Mouse (Mus musculus) testis, postnatal 10 days (tissue): ENCODE measurements around the gene Gm9945.

Experiments used
- DNase-seq: peaks from one replicate; pipeline ENCODE4 v3.0.0; 2021; ENCODE audit warnings: low spot score

Gm9945 gene

GRCm38 (mm10) chr11:53461727-53462126 is 18.2 kb upstream of the Gm9945 start:
- DNase-seq, result no peak

DNA sequence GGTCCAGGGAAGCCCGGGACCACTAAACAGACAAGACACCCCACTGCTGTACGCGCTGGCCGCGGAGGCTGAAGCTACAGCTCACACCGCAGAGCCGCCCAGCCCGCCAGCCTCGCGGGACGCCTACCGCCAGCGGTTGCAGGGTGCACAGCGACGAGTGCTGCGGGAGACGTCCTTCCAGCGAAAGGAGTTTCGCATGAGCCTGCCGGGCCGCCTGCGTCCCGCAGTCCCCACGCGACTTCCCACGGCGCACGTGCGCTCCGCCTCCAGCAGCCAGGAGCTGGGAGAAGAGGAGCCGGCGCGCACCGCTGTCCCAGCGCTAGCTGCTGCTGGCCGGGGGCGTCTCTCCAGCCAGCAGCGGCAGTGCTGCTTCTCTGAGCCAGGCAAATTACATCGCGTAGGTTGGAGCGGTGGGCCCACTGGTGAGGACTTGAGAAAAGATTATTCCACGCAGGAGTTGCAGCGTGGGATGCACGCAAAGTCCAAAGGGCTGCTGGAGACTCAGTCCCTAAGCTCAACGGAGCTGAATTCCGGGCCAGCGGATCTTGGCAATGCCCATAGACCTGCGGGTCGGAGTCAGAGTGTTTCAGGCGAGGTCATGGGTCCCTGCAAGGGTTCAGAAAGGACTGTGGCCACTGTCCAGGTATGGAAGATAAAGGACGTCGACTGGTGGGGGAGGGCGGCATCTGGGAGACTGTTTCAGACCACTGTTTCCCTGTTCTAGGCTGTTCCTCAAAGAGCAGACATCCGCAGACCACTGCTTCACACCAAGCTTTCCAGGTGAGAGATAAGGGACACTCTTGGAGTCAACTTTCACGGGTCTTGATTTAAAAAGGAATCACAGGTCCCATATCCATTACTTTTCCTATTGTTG is 16.2 kb upstream of the Gm9945 start:
- DNase-seq, result peak; percentile 54

- DNase-seq, result peak; percentile 91
Measured at GRCm38 (mm10) chr11:53466231-53466971, 13.6 kb upstream of the Gm9945 start.

- no peak for DNase-seq
Measured at GRCm38 (mm10) chr11:53469294-53469967, 10.5 kb upstream of the Gm9945 start.

GRCm38 (mm10) chr11:53469968-53470695 is 9.8 kb upstream of the Gm9945 start, which contains the start of gene Gm9837:
Gene Gm9837, minus strand, starts transcription at chr11:53470479.
- DNase-seq, result peak; percentile 95

- DNase-seq, result no peak
Measured at GRCm38 (mm10) chr11:53472709-53473108, 7.3 kb upstream of the Gm9945 start.

- no peak for DNase-seq
Measured at GRCm38 (mm10) chr11:53475620-53476019, 4.3 kb upstream of the Gm9945 start.

GRCm38 (mm10) chr11:53477833-53478232 is 2.1 kb upstream of the Gm9945 start:
- no peak for DNase-seq

DNA sequence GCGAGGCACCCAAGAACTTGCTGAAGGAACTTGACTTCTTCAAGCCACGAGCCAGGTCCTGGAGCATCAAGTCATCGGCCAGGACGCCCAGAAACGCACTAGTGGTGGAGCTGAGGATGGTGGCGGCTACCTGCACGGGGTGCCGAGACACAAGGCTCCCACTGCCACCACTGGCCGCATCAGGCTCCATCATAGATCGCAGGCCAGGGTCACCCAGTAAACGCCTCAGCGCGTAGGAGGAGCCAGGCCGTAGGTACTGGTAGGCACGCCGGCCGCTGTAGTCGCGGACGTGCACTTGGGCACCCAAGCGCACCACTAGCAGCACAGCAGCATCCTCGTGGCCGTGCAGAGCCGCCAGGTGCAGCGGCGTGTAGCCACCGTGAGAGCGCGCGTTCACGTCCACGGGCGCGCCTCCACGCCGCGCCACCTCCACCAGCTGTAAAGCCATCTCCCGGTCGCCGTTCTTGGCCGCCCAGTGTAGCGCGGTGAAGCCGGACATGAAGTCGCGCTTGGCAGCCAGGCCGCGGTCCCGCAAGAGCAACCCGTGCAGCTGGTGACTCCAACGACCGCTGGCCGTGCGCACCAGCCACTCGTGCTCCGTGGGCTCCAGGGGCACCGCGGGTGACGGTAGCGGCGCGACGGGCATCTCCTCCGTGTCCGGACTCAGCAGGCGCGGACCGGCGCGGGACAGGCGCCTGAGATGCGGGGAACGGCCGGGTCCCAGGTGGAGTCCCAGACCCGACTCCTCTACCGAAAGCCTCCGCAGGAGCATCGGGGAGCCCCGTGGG is 1.4 kb upstream of the Gm9945 start:
- no peak for DNase-seq

- no peak for DNase-seq
Measured at GRCm38 (mm10) chr11:53479171-53479782, 689 bp upstream of the Gm9945 start.

DNA sequence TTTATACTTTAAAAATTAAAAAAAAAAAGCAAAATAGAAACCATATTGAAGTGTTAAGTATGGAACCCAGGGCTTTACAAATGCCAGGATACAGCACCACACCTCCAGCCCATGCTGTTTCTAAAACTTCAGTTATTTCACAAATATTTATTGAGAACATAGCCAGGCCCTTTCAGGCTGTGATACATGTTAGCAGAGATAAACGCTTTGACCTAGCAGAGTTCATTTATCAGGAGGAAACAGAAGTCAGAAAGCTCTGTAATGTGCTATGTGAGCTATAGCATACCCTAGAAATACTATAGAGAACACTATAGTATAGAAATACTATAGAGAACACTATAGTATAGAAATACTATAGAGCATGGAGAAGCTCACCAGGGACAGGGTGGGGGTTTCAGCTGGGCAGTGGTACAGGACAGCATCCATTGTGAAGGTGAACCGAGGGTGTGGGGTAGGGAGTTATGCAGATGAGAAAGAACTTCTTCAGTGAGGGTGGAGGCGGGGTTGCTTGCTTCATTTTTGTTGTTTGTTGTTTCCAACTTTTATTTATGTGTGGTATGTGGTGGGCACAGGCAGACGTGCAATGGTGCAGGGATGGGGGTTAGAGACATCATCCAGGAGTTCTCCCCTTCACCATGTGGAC is 1.2 kb downstream of the Gm9945 start:
- DNase-seq, result no peak

DNA sequence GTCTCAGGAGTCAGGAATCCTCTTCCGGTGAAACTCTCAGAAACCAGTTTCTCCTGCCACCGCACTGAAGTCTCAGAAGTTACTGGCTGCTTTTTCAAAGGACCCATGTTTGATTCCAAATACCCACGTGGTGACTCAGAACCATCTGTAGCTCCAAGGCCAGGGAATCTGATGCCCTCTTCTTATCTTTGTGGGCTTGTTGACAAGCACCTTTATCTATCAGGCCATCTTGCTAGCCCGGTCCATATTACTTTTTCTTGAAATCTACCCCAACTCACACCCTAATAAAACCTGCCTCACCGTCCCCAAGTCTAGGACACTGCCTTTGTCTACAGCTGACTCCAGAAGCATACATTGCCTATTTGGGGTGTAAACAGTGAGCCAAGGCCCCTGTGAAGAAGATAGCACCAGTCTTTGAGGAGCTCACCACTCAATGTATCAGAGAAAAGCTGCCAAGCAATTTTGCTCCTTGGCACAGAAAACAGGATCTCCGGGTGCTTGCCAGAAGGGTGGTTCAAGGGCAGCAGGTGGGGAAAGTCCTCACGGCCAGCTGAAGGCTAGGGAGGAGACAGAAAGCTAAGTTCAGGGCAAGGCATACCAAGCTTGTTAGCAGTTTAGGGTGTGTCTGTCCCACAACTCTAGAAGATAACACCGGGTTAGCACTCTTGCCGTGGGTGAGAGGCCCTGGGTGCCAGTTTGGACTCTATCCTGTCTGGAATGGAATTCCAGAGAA is 3.4 kb downstream of the Gm9945 start:
- DNase-seq, result no peak

- DNase-seq, result no peak
Measured at GRCm38 (mm10) chr11:53485719-53486118, 5.8 kb downstream of the Gm9945 start.

DNA sequence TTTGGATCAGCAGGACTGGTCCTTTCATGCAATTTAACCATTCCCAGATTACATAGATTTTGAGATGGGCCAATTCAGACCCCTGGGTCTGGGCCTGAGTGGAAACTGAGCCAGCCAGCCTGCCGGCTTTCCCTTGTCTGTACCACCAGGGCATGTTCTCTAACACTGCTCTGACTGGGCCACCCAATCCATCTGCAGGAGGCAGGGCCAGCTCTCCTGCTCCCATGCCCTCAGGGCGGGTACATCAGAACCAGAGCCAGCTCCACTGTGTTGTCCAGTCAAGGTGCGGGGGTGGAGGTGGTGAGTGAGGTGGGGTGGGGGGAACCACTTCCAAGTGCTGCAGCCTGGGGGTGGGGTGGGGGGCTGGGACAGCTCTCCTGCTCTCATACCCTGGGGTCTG is 6.4 kb downstream of the Gm9945 start:
- no peak for DNase-seq

GRCm38 (mm10) chr11:53486822-53487594 is 7.0 kb downstream of the Gm9945 start:
- peak; percentile 52 for DNase-seq

DNA sequence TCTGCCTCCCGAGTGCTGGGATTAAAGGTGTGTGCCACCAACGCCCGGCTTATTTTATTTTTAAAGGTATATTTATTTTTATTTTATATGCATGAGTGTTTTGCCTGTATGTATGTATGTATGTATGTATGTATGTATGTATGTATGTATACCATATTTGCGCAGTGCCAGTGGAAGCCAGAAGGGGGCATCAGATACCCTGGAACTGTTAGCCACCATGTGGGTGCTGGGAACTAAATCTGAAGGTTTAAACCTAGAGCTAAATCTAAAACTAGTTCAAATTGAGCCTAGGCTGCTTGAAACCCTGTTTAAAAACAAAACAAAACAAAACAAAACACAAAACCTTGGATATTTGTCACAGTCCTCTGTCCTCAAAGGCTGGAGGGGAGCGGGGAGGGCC is 9.0 kb downstream of the Gm9945 start:
- no peak for DNase-seq

- no peak for DNase-seq
Measured at GRCm38 (mm10) chr11:53489421-53489820, 9.5 kb downstream of the Gm9945 start.

DNA sequence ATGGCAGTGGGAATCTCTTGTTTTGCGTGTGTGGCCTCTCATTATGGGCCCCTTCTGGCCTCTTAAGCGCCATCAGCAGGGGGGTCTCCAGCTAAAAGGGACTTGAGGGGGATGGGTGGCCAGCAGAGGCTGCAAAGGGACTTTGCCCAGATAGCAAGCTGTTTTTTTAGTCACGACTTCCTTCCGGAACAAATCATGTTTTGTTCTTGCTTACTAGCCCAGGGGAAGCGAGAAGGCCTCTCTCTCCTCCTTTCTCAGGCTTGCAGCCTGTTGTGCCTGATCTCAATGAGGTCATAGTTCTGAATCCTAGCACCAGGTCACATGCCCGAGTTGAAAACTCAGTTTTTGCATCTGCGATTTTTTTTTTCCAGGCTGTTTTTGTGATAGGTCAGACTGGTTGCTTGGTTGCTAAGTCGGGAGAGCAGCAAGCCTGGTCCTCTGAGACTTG is 12.0 kb downstream of the Gm9945 start:
- no peak for DNase-seq
